Mouse (Mus musculus) cerebellum, postnatal 36 days (tissue): ENCODE results near the gene Npepl1.

ENCODE experiments used
- DNase-seq, 2 experiments: peaks; one replicate each; pipeline ENCODE4 v3.0.0; 2021 to 2022; ENCODE audit warnings: mixed read lengths in 2 of 2

Npepl1 gene

DNA sequence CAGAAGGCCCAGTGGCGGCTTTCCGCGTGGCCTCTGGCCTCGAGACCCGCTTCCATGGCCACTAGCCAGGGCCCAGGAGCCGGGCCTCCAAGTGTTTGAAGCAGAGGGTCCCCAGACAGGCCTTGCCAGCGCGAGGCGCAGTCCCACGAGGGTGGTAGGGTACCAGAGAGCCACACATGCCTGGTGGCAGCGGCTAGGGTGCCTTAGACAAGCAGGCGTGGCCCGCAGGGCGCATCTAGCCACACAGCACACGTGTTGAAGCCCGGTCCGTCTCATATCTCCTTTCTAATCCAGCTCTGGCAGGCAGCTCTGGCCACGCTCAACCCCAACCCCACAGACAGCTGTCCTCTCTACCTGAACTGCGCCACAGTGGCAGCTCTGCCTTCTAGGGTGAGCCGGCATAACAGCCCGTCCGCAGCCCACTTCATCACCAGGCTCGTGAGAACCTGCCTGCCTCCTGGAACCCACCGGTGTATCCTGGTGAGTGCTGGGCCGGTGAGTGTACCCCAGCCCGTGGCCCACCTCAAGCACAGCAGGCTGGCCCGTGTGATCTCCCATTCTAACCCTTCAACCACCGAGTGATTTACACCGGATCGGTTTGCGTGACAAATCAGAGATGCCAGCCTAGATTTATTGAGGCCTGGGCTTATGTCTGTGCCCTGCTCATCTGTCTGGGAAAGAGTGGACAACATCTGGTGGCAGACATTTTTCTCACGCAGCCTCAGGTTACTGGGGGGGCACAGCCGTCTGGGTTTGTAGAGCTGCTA, 817 bp downstream of the Npepl1 start:
- DNase-seq, result peak in 1 of 2 experiments; percentile 50

DNA sequence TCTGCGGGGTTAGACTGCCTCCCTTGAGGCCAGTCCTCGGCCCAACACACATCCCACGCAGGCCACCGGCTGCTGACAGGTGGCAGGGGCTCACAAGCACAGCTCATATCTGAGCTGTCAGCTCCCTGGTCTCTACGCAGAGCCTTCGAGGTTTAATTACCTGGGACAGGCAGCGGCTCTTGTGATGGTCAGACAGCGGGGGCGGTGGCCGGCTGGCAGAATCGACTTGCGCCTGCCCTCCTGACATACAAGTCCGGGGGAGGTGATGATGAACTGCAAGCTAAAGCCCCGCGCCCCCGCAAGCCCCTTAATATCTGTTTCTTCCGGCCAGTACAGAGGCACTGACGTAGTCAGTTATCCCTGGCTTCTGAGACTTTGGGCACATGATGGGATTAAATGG, 2.8 kb downstream of the Npepl1 start:
- no peak for DNase-seq

DNA sequence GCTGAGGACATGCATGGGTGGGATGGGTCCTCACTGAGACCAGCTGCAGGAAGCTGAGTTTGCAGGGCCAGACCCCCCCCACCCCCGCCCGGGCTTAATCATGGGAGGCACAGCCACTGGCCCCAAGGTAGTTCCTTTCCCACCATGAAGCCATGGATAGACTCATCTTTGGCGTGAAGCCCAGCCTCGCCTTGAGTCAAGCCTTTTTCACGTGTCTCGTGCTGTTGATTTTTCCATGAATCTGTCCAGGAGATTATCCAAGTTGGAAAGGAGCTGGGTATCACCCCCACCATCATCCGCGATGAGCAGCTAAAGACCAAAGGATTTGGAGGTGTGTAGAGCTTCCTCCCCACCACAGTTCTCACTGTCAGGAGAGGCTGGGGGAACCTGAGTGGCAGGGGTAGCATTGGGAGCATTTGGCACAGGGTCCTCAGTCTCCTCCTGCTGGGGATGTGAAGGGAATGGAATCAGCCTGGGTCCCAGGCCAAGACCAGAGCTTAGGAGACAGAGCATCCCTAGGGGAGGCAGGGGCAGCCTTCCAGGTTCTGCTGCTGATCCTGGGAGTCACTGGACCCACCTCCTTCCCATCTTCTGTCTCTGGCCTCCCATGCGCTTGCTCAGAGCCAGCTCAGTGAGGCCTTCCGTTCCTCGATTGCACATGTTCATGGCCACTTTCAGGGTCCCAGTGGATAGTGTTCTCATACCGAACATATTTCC, 4.2 kb downstream of the Npepl1 start:
- DNase-seq, result no peak

DNA sequence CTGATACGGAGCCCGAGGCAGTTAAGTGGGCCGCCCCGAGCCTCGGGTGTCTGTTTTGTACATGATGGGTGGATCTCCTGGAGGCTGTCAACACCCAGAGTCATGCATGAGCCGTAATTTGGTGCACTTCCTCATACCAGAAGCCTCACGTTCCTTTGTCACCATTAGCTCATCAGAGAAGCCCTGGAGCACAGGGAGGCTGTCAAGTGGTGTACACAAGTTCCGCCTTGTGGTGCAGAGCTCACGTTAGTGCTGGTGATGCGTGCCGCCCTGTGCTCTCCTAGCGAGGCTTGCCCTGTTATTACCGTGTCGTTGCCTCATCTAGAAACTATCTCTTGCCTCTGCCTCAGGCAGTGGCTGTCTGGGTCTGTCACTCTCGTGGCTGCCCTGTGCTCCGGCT, 6.8 kb downstream of the Npepl1 start:
- no peak for DNase-seq

DNA sequence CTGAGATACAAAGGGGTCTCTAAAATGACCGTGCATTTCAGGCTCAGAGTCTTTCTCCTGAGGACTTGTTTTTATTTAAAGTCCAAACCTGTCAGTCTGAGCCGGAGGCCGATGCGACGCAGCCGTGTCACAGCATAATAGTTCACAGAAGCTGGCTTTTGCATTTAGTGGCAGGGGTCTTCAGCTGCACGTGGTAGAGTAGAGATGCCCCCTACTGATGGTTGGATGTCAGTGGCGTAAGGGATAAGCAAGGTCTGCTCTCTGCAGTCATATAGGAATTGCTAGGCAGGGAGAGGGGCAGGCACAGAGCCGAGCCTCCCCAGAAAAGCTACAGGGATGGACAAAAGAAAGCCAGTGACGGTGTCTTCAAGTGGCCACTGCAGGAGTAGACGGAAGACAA, 8.0 kb downstream of the Npepl1 start:
- no peak for DNase-seq

DNA sequence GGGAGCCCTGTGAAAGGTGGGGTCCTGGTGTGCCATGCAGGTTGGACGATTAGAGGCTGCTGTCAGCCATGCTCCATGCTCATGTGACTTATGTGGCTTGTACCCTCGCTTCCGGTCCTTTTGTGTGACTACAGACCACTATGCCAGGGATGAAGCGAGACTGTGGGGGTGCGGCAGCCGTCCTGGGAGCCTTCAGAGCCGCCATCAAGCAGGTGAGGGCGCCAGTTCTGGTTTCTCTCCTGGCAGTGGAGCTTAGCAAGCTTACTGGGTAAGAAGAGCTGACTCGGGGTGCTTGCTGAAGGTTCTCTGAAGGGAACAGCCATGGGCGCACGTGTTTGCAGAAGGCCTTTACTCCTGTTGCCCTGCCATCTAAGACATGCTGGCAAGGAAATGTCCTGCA, 9.1 kb downstream of the Npepl1 start:
- no peak for DNase-seq

DNA sequence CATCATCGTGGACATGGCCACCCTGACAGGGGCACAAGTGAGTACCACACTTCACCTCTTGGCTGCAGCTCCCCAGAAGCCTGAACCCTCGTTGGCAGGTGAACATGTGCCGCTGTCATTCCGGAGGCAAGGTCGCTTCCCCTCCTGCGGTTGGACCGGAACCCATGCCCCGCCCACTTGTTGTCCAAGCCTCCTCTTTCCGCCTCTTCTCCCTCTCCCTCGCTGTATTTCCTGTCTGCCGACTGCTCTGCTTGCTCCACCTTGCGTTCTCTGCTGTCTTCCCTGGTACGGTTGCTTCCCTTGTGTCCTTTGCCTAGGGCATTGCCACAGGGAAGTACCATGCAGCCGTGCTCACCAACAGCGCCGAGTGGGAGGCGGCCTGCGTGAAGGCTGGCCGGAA, 10.5 kb downstream of the Npepl1 start:
- DNase-seq, result no peak

DNA sequence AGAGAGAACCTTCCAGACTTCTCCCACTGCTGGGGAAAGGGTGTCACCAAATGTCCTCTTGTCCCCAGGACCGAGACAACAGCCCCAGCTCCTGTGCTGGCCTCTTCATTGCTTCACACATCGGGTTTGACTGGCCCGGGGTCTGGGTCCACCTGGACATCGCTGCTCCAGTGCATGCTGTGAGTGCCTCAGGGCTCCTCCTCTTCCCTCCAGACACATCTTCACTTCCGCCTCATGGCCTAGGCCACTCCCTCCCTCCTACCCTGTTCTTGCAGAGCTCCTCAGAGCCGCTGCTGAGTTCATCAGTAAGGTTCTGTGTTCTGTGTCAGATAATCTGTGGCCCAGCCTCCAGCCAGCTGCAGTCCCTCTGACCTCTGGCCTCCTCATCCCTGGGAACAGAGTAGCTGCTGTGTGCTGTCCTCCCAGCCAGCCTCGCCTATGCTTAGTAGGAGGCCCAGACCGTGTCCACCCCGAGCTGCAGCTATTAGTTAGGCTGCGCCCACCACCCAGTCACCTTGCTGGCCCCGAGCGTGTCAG, 11.3 kb downstream of the Npepl1 start:
- no peak for DNase-seq

DNA sequence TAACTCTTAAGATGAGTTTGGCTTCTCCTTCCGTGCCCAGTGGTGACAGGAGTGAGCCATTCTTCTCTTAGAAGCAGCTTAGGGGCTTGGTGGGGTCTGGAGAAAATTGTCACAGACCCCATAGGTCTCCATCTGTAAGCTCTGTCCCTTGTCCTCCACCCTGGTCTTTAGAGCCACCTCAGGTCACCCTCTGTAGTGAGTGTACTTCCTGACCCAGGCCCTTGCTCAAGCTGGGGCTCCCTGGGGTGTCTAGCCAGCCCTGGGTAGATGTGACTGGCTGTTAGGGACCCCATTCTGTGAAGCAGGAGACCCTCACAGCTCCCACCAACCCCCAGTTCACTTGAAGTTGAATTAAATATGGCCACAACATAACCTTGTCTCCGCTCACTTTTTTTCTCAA, 12.2 kb downstream of the Npepl1 start:
- no peak for DNase-seq

DNA sequence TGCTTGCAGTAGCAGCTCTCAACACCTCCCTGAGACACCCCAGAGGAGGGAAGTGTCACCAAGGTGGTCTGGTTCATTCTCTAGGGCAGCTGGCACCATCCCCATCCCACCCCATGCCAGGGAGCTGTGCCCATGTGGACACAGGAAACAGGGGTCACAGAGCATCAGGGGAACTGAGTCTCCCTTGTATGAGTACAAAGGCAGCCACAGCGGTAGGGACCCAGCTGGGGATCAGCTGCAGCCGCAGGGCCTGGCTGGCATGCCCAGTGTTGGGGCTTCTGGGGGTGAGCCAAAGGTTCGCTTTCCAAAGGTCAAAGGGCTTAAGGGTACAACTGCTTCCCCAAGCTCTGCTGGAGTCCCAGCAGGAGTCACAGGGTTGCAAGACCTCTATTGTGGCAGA, 13.6 kb downstream of the Npepl1 start:
- DNase-seq, result no peak

DNA sequence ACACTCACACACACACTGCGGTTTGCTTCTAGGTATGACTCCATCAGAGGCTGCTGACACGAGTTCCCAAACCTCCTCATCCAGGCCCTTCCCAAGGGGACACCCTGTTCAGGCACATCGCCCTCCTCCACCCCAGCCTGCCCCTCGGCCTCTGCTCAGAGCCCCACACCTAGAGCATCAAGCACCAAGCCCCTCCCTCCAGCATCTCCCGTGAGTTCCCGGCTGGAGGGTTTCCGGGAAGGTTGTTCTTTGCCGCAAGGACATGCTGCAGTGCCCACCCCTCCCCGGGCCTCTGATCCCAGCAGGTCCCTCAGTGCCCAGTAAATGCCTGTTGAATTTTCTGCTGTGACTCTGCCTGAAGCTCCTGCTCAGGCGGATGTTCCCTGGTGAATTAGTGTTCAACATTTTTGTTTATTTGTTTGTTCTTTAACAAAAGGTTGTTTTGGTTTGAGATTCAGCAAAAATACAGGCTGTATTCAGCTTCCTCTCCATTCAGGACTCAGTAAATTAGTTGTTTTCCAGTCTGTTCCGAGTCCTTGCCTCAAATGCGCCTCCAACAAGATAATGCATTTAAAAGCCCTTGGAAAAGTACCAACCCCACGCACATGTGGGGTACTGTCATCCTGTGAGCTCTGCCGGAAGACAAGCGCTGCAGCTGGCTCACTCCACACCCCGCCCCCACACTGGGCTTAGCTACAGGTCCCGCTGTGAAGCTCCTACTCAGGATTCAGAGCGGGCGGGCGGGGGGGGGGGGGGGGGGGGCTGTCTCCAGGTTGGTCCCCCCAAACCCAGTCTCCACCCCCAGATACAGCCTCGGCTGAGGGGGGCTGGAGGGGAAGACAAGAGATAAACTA, 16.6 kb downstream of the Npepl1 start:
- no peak for DNase-seq

DNA sequence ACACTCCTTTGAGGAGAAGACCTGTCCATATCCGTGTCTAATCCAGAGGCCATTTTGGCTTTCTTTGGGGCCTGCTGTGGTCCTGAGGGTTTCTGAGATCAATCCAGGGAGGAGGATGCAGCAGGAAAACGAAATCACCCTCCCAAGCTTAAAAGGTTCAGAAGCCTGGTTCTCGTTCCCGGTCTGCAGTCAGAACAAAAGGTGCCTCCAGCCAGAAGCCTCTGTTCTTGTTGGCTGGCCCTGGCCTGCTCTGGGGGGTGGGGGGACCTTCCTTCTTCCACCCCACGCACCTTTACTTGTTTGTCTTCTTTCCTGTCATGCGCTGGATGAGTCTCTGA, 17.2 kb downstream of the Npepl1 start:
- no peak for DNase-seq

DNA sequence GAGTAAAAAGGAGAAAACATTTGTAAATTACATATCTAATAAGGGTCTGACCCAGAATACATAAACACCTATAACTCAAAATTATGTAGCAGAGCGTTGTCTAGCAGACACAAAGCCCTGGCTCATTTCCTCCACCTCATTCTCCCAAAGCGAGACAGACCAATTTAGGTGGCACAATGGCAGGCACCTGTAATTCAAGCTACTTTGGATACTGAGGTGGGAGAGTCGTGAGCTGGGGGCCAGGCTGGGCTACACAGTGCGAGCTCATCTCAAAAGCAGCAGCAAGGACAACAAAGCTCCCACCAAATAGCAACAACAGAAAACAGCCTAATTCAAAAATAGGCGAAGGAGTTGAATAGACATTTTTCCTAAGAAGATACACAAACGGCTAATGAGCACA, 18.8 kb downstream of the Npepl1 start:
- DNase-seq, result no peak

DNA sequence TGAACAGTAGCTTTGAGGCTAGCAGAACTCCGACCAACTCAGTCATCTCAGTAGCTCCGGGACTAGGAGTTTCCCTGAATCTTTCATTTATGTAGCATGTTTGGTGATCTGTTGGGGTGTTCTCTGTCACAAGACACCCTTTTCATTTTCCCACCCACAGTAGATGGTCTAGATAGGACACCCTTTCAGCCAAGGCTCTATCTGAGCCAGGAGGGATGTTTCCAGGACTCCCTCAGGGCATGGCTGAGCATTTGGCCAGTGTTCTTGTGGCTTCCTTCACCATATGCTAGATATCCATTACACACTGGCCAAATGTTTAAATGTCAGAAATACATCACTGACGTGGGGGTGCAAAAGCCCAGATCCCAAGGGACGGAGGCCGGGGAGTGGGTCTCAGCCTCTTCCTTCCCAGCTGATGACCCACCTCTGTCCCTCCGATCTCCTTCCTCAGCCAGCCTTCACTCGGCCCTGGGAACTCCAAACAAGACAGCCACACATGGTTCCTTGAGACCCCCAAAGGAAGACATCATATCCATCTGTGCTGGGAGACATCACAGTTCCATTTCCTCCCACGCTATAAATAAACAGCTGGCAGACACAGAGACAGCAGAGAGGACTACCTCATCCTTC, 20.4 kb downstream of the Npepl1 start:
- DNase-seq, result no peak

DNA sequence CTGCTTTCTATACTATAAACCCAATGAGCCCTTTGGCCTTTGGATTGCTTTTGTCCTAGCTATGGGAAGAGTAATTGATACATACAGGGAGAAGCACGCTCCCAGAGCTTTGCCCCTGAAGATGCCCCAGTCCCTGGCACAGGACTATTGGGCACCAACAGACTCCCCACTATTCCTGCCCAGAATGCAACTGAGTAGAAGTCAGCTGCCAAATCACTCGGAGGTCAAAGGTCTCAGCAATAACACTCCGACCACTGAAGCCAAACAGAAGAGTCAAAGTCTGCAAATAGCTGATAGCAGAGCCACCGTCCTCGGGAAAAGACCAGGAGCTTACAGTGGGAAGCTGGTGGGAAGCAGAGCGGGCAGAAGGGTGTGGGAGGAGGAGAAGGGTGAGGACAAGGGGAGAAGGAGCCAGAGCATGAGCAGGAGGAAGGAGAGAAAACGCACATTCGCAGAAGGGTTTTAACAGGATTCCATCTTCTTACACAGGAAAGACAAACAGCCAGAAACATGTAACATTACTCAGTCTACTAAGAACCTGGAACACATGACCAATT, 22.3 kb downstream of the Npepl1 start:
- no peak for DNase-seq

DNA sequence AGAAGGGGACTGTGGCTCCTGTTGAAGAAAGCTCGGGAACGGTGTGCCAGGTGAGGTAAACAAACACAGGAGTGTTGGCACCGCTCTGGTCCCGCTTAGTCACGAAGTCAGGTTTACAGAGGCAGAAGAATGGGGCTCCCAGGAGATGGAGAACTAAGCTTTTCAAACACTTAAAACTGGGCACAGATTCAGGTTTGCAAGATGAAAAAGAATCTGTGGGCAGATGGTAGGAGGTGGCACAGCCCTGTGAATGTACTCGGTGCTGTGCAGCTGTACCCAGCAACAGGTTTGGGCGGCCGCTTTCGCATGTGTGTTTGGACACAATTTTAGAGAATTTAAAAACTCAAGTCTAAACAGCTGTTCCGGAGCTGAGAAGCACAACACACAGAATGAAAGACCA, 48.9 kb downstream of the Npepl1 start:
- no peak for DNase-seq

DNA sequence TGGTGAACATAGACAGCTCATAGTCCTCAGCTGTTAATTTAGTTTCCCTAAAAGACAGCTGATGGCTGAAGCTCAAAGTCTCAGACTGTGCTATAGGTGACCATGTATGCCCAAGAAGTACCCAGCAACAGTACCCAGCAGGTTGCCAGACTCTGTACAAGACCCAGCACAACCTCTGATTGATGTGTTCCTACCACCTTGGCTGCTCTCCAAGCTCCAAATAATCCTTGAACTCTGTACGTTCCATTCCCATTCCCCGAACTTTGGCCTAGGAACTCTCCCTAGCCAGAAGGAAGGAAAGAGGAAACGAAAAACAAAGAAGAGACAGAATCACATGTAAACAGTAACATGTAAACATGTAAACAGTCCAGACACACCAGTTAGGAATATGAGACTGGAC, 50.3 kb downstream of the Npepl1 start:
- no peak for DNase-seq
